Mouse (Mus musculus) erythroblast, adult 5-6 weeks (primary cell): ENCODE data around the gene Ifit1. TPM values are rescaled to one million over a fixed set of nuclear protein-coding genes. Genes with fewer than 3 reads are reported as not detected.
"Not testable (repeated sequence)": the region's sequence is repeated elsewhere in the genome, so short reads cannot be mapped to it uniquely, and the experiment has no call there.

ENCODE experiments used
- ATAC-seq: replicated peaks from 2 replicates; pipeline ENCODE4 v1.8.0; 2016; ENCODE audit warnings: moderate number of reproducible peaks, mild to moderate bottlenecking, moderate TSS enrichment, inconsistent platforms; ENCODE audit not compliant: poor library complexity, low FRiP score, severe bottlenecking
- total RNA-seq, 2 experiments: library from RNA; stranded (forward) in 1 of 2; stranded (reverse) in 1 of 2; fragments of 150-400 nt in 1 of 2; fragments of 200-764, 138-1000 nt in 1 of 2; gene quantifications; 2 replicates each; pipeline versions ENCODE4 v1.2.3 to v1.2.4; 2015 to 2017; ENCODE audit warnings: low replicate concordance in 2 of 2

Ifit1 gene
- 45.0 and 53.1 TPM in 2 replicates for total RNA-seq (2015; ENCODE audit: low replicate concordance)
- total RNA-seq (2017; ENCODE audit: low replicate concordance): 46.1 TPM in 2 replicates

GRCm38 (mm10) chr19:34640623-34641022, at the start of gene Ifit1, which contains the start of gene Ifit1bl2:
Gene Ifit1 (plus strand): TSS chr19:34640871.
Gene Ifit1bl2 (minus strand): TSS chr19:34640743.
- ATAC-seq: peak; percentile 74

- ATAC-seq: no peak
Measured at GRCm38 (mm10) chr19:34593456-34593855, 47.2 kb upstream of the Ifit1 start.

- ATAC-seq: not testable (repeated sequence)
Measured at GRCm38 (mm10) chr19:34594523-34594922, 46.1 kb upstream of the Ifit1 start.

- no peak for ATAC-seq
Measured at GRCm38 (mm10) chr19:34596811-34597210, 43.9 kb upstream of the Ifit1 start.

GRCm38 (mm10) chr19:34598341-34598740, 42.3 kb upstream of the Ifit1 start:
- no peak for ATAC-seq

- ATAC-seq: not testable (repeated sequence)
Measured at GRCm38 (mm10) chr19:34599250-34599649, 41.4 kb upstream of the Ifit1 start.

GRCm38 (mm10) chr19:34601888-34602287, 38.8 kb upstream of the Ifit1 start, which contains the start of gene Ifit1bl1:
Gene Ifit1bl1 (minus strand): TSS chr19:34601956.
- ATAC-seq: 0 out of 2 replicates have a peak, but pooled peaks have one; percentile 40

- ATAC-seq: no peak
Measured at GRCm38 (mm10) chr19:34605472-34605871, 35.2 kb upstream of the Ifit1 start.

GRCm38 (mm10) chr19:34607237-34608051, 33.2 kb upstream of the Ifit1 start, which contains the start of gene Ifit3b:
Gene Ifit3b (plus strand): TSS chr19:34607970.
- not testable (repeated sequence) for ATAC-seq

GRCm38 (mm10) chr19:34610118-34610517, 30.6 kb upstream of the Ifit1 start:
- not testable (repeated sequence) for ATAC-seq

GRCm38 (mm10) chr19:34612243-34613001, 28.2 kb upstream of the Ifit1 start:
- not testable (repeated sequence) for ATAC-seq

- ATAC-seq: no peak
Measured at GRCm38 (mm10) chr19:34620871-34621270, 19.8 kb upstream of the Ifit1 start.

- no peak for ATAC-seq
Measured at GRCm38 (mm10) chr19:34623781-34624180, 16.9 kb upstream of the Ifit1 start.

GRCm38 (mm10) chr19:34624663-34625062, 16.0 kb upstream of the Ifit1 start:
- ATAC-seq: no peak

- no peak for ATAC-seq
Measured at GRCm38 (mm10) chr19:34627496-34627895, 13.2 kb upstream of the Ifit1 start.

GRCm38 (mm10) chr19:34631487-34631886, 9.2 kb upstream of the Ifit1 start:
- ATAC-seq: no peak

- no peak for ATAC-seq
Measured at GRCm38 (mm10) chr19:34633484-34633883, 7.2 kb upstream of the Ifit1 start.

- ATAC-seq: peak; percentile 87
Measured at GRCm38 (mm10) chr19:34636933-34637557, 3.6 kb upstream of the Ifit1 start.

- ATAC-seq: no peak
Measured at GRCm38 (mm10) chr19:34642616-34643015, 1.9 kb downstream of the Ifit1 start.

- ATAC-seq: not testable (repeated sequence)
Measured at GRCm38 (mm10) chr19:34647630-34648029, 7.0 kb downstream of the Ifit1 start.
